Mouse (Mus musculus) midbrain, embryonic 11.5 days (tissue): Measurements from ENCODE around the gene Ralgps1. TPM values are rescaled to one million over a fixed set of nuclear protein-coding genes. Genes with fewer than 3 reads are reported as not detected.

Experiments used
- ATAC-seq: fragments of 200-750 bp; cut with Nextera tagmentation; 2 replicates; pipeline ENCODE4 v1.8.0; 2017; ENCODE audit warnings: moderate TSS enrichment, moderate library complexity; ENCODE audit not compliant: low FRiP score
- DNase-seq: peaks from one replicate; pipeline ENCODE4 v3.0.0; 2015; ENCODE audit warnings: low spot score; ENCODE audit errors: missing footprints
- H3K27ac ChIP-seq: fragments of 300-500 bp; sonication (generic); 2 replicates; pipeline ENCODE4 v1.5.1; 2014; ENCODE audit warnings: low read depth, low read length
- H3K27me3 ChIP-seq: fragments of 300-500 bp; sonication (generic); 2 replicates; pipeline ENCODE4 v1.6.1; 2014; ENCODE audit warnings: mild to moderate bottlenecking, low read length, moderate library complexity, mixed read lengths; ENCODE audit not compliant: control insufficient read depth, insufficient read depth
- H3K36me3 ChIP-seq: fragments of 300-500 bp; sonication (generic); 2 replicates; pipeline ENCODE4 v1.6.1; 2014; ENCODE audit warnings: mild to moderate bottlenecking, low read length, moderate library complexity, mixed read lengths; ENCODE audit not compliant: control insufficient read depth, insufficient read depth
- H3K4me1 ChIP-seq: fragments of 300-500 bp; sonication (generic); 2 replicates; pipeline ENCODE4 v1.6.1; 2014; ENCODE audit warnings: low read length; ENCODE audit not compliant: control insufficient read depth, insufficient read depth
- H3K4me2 ChIP-seq: fragments of 300-500 bp; sonication (generic); 2 replicates; pipeline ENCODE4 v1.6.1; 2014; ENCODE audit warnings: mild to moderate bottlenecking, moderate library complexity
- H3K4me3 ChIP-seq: fragments of 300-500 bp; sonication (generic); 2 replicates; pipeline ENCODE4 v1.5.1; 2014; ENCODE audit warnings: low read depth, low read length
- H3K9ac ChIP-seq: fragments of 300-500 bp; sonication (generic); 2 replicates; pipeline ENCODE4 v1.6.1; 2014; ENCODE audit warnings: low read length
- H3K9me3 ChIP-seq: fragments of 300-500 bp; sonication (generic); 2 replicates; pipeline ENCODE4 v1.6.1; 2016; ENCODE audit warnings: low read length; ENCODE audit not compliant: control insufficient read depth
- WGBS: fragments of 180-500 bp; shearing (Covaris S2); extraction: QIAGEN DNeasy Blood & Tissue Kit; methylation state at CpG from one replicate; pipeline ENCODE4 v1.1.7; 2014; 5-methylcytosine and 5-hydroxymethylcytosine counted together
- polyA plus RNA-seq: library from polyadenylated mRNA; unstranded; fragments of >200 nt; fragmentation: Nextera tagmentation; extraction: Ambion mirVana; gene quantifications from 2 replicates; pipeline ENCODE4 v1.2.1, GENCODE M21; 2014

Gene Ralgps1
- polyA plus RNA-seq, 1 experiment from 2014 or later = 13.8 TPM

DNA sequence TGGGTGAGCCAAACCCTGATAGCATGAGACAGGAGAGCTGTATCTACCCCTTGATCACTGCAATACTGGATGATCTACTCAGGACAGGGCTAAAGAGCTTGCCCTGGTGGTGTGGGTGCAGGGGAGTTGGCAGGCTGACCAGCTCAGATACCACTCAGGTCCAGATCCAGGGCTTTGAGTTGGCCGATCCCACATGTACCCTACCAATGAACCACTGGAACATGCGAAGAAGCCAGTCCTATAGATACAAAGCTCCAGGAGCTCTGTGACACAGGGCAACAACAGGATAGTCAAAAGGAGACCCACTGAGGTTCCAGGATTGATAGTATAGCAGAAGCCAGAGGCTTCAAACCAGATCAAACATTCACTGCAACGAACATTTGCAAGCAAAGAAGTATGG, 19.8 kb downstream of the Ralgps1 start:
- Histone ChIP-seq H3K27me3 (no peaks in the 10 kb centered on the region), H3K4me2 (no peak overlapping the region), H3K9me3 (no peaks in the 10 kb centered on the region), H3K4me1 (no peaks in the 10 kb centered on the region), H3K27ac (no peak overlapping the region), H3K9ac (no peak overlapping the region), H3K36me3 (no peaks in the 10 kb centered on the region), H3K4me3 (no peak overlapping the region)
- whole genome bisulfite sequencing = 90% methylated on average over 3 of the region's 3 CpGs
- ATAC-seq (no peak), DNase-seq (peak; percentile 31)

- Histone ChIP-seq H3K9ac (no peak overlapping the region), H3K4me2 (no peak overlapping the region), H3K27ac (no peak overlapping the region), H3K27me3 (no peaks in the 10 kb centered on the region), H3K36me3 (no peaks in the 10 kb centered on the region), H3K9me3 (no peaks in the 10 kb centered on the region), H3K4me3 (no peak overlapping the region), H3K4me1 (no peaks in the 10 kb centered on the region; the same call in 1 of the 2 replicates)
- DNase-seq = peak; percentile 17
- 82% methylated on average over 6 of the region's 6 CpGs for WGBS
- no peak for ATAC-seq
Measured at GRCm38 (mm10) chr2:33350921-33351320, 20.4 kb downstream of the Ralgps1 start.

GRCm38 (mm10) chr2:33349581-33349980, 21.7 kb downstream of the Ralgps1 start:
- no peak overlapping the region for H3K4me3 ChIP-seq
- 38% methylated on average over 2 of the region's 2 CpGs for WGBS
- no peak overlapping the region for H3K9ac ChIP-seq
- no peaks in the 10 kb centered on the region for H3K36me3 ChIP-seq
- no peak for ATAC-seq
- H3K4me2 ChIP-seq = no peak overlapping the region
- no peak for DNase-seq
- H3K9me3 ChIP-seq = no peaks in the 10 kb centered on the region
- no peaks in the 10 kb centered on the region for H3K27me3 ChIP-seq
- H3K27ac ChIP-seq = no peak overlapping the region
- peaks cover 4% of the 10 kb centered on the region; the same call in 1 of the 2 replicates for H3K4me1 ChIP-seq

- no peak overlapping the region for H3K4me3 ChIP-seq
- no peak overlapping the region for H3K9ac ChIP-seq
- H3K36me3 ChIP-seq = no peaks in the 10 kb centered on the region
- H3K4me2 ChIP-seq = no peak overlapping the region
- ATAC-seq (peak; percentile 40; the same call in 1 of the 2 replicates), DNase-seq (peak; percentile 98)
- 27% methylated on average over 2 of the region's 2 CpGs for WGBS
- H3K27ac ChIP-seq = no peak overlapping the region
- H3K9me3 ChIP-seq = no peaks in the 10 kb centered on the region
- H3K27me3 ChIP-seq = no peaks in the 10 kb centered on the region
- H3K4me1 ChIP-seq = peaks cover 4% of the 10 kb centered on the region; the same call in 1 of the 2 replicates
Measured at GRCm38 (mm10) chr2:33349081-33349480, 22.2 kb downstream of the Ralgps1 start.

GRCm38 (mm10) chr2:33348260-33348659, 23.0 kb downstream of the Ralgps1 start:
- Histone ChIP-seq H3K4me3 (no peak overlapping the region), H3K4me1 (peaks cover 5% of the 10 kb centered on the region), H3K27me3 (no peaks in the 10 kb centered on the region), H3K9ac (no peak overlapping the region), H3K9me3 (no peaks in the 10 kb centered on the region), H3K36me3 (no peaks in the 10 kb centered on the region), H3K27ac (no peak overlapping the region), H3K4me2 (no peak overlapping the region)
- ATAC-seq (no peak), DNase-seq (peak; percentile 53)
- 88% methylated on average over 3 of the region's 3 CpGs for WGBS

DNA sequence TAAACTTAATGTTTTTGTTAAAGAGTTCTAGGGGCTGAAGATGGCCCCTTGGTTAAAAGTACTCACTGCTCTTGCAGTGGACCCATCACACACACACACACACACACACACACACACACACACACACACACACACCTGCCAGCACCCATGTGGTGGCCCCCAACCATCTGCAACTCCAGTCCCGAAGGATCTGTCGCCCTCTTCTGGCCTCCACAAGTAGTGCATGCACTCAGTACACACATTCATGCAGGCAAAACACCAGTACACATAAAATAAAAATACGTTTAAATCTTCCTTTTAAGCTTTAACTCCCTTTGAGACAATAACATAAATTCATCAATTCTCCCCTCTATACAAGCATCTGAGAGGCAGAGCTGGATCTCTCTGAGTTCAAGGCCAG, 23.7 kb downstream of the Ralgps1 start:
- peaks cover 10% of the 10 kb centered on the region for H3K4me1 ChIP-seq
- DNase-seq (peak; percentile 91), ATAC-seq (no peak)
- no peaks in the 10 kb centered on the region for H3K9me3 ChIP-seq
- no peak overlapping the region for H3K4me2 ChIP-seq
- H3K4me3 ChIP-seq = no peak overlapping the region
- H3K27me3 ChIP-seq = no peaks in the 10 kb centered on the region
- 38% methylated on average over 3 of the region's 3 CpGs for WGBS
- H3K27ac ChIP-seq = no peak overlapping the region
- no peak overlapping the region for H3K9ac ChIP-seq
- no peaks in the 10 kb centered on the region for H3K36me3 ChIP-seq

GRCm38 (mm10) chr2:33346749-33347148, 24.5 kb downstream of the Ralgps1 start:
- Histone ChIP-seq H3K9ac (no peak overlapping the region), H3K36me3 (no peaks in the 10 kb centered on the region), H3K4me1 (peaks cover 10% of the 10 kb centered on the region), H3K9me3 (no peaks in the 10 kb centered on the region), H3K4me2 (no peak overlapping the region), H3K4me3 (no peak overlapping the region), H3K27ac (no peak overlapping the region), H3K27me3 (no peaks in the 10 kb centered on the region)
- DNase-seq (peak; percentile 71), ATAC-seq (no peak)
- WGBS = 86% methylated on average over 5 of the region's 5 CpGs

DNA sequence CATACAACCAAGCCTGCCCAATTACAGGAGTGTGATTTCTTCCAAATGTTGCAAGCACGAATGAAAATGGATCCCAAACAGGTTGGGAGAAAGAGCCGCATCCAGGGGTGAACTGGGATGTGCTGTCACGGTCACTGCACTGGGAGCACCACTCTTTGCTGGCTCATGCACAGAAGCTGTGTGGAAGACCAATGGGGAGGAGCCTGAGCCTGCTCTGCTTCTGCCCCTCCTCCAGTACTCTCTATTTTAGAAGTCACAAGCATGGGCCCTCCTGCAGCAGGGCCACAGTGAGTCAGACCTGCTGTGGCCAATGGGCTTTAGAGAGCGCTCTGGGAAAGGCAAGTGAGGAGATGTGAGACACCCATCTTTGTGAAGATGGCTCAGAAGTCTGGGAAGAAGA, 25.3 kb downstream of the Ralgps1 start:
- H3K27me3 ChIP-seq = no peaks in the 10 kb centered on the region
- H3K27ac ChIP-seq = no peak overlapping the region
- ATAC-seq = no peak
- peak; percentile 10 for DNase-seq
- no peaks in the 10 kb centered on the region for H3K9me3 ChIP-seq
- no peaks in the 10 kb centered on the region for H3K36me3 ChIP-seq
- H3K9ac ChIP-seq = no peak overlapping the region
- H3K4me3 ChIP-seq = no peak overlapping the region
- peaks cover 10% of the 10 kb centered on the region for H3K4me1 ChIP-seq
- WGBS = 81% methylated on average over 4 of the region's 4 CpGs
- no peak overlapping the region for H3K4me2 ChIP-seq

GRCm38 (mm10) chr2:33345475-33345874, 25.8 kb downstream of the Ralgps1 start:
- WGBS = 66% methylated on average over 6 of the region's 6 CpGs

More at GRCm38 (mm10) chr2:33345475-33345874, 25.8 kb downstream of the Ralgps1 start:
- H3K27ac ChIP-seq = no peak overlapping the region
- no peak overlapping the region for H3K9ac ChIP-seq
- H3K36me3 ChIP-seq = no peaks in the 10 kb centered on the region; the same call in 1 of the 2 replicates
- ATAC-seq = no peak
- DNase-seq = no peak
- H3K4me1 ChIP-seq = peaks cover 10% of the 10 kb centered on the region
- H3K27me3 ChIP-seq = no peaks in the 10 kb centered on the region
- no peaks in the 10 kb centered on the region for H3K9me3 ChIP-seq
- no peak overlapping the region for H3K4me3 ChIP-seq
- H3K4me2 ChIP-seq = no peak overlapping the region
